Mouse (Mus musculus) heart, postnatal 0 days (tissue): ENCODE results near the gene Wipf2.

Source experiments
- CTCF ChIP-seq: IDR thresholded peaks from 2 replicates; pipeline ENCODE4 v1.5.1; 2016; ENCODE audit warnings: antibody characterized with exemption, control low read depth, low read depth
- EP300 ChIP-seq: IDR thresholded peaks from 2 replicates; pipeline ENCODE4 v1.6.1; 2016; ENCODE audit warnings: antibody characterized with exemption, low read depth

GRCm38 (mm10) chr11:98928186-98928893 lies 64.9 kb downstream of the Wipf2 start:
- TF ChIP-seq CTCF (no peak), EP300 (no peak)
